Mouse (Mus musculus): ENCODE results near the gene Tmprss2.
"Not testable (repeated sequence)": the region's sequence is repeated elsewhere in the genome, so short reads cannot be mapped to it uniquely, and the experiment has no call there.

Gene Tmprss2

DNA sequence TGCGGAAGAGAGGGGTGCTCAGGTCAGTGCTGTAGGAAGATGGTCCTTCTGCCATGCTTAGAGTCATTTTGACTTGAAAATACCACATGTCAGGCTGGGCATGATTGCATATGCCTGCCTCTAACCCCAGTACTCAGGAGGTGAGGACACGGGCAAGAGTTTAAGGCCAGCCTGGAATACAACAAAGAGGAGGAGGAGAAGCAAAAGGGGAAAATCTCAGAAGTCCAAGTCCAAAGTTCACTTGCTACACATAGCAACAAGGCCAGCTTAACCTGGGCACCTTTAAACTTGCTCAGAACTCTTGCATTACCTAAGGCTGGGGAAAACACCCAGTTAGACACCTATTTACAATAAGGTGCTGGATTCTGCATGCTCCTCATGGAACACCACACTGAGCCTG is 19.5 kb downstream of the Tmprss2 start:
- in situ Hi-C loops (cut with MboI): no loop called here

DNA sequence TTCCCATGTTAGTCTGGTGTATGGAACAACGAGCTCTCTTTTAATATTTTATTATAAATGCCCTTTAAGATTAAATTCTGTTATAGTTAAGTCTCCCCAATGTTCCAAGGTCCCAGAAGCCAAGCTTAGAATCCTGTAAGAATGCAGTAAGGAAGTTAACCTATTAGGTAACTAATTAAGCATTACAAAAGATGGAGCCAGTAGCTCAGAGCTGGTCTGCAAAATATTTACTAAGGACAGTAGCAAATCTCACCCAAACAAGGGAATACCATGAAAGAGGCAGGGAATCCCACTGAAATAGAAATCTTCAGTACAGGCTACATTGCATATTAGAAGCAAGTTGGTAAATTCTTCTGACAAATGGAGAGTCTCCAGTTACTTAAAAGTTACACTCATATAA is 28.1 kb downstream of the Tmprss2 start:
- in situ Hi-C loops (cut with MboI): not testable (repeated sequence)

DNA sequence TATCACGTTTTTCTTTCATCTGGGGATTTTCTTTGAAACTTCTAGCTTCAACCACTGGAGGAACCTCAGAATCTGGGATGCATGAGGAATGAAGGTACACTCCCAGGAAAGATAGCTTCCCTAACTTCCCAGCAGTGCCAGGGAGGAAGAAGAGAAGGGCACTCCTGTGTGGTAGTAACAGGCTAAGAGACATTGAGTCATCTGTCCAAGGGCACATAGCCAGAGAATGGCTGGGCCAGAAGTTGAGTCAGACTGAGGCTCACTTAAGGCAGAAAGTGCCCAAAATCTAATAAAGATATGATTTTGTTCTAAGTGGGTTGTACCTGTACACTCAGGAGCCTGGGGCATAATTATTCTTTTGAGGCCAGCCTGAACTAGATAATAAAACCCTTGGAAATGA is 41.6 kb downstream of the Tmprss2 start:
- in situ Hi-C loops (cut with MboI): no loop called here

DNA sequence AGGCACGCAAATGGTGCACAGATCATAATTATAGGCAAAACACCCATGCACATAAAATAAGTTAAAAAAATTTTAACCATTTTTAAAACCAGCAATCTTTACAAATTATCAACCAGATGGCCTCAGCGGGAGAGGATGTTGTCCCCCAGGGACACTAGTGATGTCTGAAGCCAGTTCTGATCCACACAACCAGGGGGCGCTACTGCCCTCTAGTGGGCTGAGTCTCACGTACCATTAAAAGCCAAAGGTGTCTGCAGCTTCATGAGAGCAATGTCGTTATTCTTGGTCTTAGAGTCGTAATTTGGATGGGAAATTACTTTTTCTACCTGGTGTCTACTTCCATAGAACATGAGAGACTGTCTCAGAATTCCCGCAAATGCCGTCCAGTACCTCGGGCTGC is 42.3 kb downstream of the Tmprss2 start:
- in situ Hi-C loops (cut with MboI): no loop called here

DNA sequence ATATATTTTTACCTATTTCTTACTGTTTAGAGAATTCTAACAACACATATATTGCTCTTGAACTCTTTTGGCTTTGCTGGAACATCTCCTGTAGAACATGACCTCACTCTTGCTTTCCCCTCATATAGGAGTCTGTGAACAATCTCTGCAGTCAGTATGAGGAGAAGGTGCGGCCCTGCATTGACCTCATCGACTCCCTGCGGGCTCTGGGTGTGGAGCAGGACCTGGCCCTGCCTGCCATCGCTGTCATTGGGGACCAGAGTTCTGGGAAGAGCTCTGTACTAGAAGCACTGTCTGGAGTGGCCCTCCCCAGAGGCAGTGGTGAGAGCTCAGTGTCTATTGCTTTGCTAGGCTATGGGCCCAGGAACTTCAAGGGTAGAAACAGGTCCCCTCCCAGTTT is 66.7 kb downstream of the Tmprss2 start:
- in situ Hi-C loops (cut with MboI): no loop called here

DNA sequence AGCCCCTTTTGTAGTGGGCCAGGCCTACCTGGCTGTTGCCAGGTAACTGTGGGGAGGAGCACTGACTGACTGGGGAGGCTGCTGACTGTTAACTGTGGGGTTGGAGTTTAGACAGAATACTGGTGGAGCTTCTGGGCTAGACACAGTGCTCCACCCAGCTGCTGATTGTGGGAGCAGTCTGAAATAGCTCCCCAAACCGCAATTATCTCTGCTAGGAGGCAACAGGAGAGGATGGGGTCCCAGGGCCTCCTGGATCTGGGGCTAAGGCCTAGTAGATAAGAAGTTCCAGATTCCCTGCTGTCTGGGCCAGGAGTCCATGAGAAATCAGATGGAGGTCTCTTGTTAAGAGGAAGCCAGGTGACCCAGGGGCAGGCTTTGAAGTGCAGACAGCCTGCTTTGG is 74.1 kb downstream of the Tmprss2 start:
- in situ Hi-C loops (cut with MboI): no loop called here

DNA sequence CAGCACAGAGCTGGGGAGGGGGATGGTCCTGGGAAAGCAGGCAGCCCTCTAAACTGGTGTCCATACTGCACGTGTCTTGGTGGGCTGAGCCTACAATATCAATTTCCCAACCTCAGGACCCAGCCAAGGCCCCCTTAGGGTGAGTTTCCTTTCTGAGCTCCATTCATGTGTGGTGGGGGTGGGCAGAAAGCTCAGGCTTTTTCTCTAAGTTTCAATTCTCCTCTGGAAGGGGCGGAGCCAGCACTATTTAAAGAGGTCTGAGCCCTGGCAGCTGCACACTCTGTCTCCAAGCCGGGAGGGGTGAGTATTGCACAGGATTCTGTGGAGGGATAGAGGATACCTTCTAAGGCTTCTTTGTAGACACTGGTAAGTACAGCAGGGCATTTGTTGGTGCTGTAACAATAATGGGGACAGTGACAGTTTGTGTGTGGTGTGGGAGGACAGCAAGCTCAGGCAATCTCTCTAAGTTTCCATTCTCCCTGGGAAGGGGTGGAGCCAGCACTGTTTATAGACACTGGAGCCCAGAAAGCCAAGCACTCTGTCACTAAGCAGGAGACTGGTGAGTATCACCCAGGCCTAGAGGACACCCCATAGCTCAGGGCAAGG is 75.1 kb downstream of the Tmprss2 start:
- in situ Hi-C loops (cut with MboI): no loop called here

DNA sequence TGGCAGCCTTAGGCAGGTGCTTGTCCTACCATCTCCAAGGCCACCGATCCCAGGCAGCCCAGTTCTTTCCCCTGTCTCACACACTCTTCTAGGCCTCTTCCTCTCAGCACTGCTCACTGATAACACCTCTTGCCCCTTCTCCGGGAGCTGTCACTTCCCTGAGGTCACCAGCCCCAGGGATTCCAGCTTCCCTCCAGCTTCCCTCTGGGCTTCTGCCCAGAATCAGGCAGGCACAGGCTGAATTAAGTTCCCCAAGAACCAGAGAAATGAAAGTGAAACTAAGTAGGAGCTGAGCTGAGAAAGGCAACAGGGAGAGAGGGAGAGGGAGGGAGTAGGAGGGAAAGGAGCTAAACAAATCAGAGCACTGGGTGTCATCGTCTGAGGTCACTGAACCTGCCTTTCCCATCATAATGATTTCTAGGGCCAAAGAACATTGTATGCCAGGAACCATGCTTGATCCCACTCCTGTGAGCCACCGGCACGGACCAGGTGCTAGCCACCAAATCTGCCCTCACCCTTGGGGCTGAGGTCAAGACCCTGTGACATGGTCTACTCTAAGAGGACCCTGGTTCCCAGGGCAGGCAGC is 76.0 kb downstream of the Tmprss2 start:
- in situ Hi-C loops (cut with MboI): no loop called here

GRCm38 (mm10) chr16:97534448-97534847 is 76.5 kb downstream of the Tmprss2 start:
- in situ Hi-C loops (cut with MboI): no loop called here

- in situ Hi-C loops (cut with MboI): no loop called here
Observed at GRCm38 (mm10) chr16:97533751-97534150, 77.2 kb downstream of the Tmprss2 start.

- in situ Hi-C loops (cut with MboI): no loop called here
Observed at GRCm38 (mm10) chr16:97533126-97533525, 77.9 kb downstream of the Tmprss2 start.

DNA sequence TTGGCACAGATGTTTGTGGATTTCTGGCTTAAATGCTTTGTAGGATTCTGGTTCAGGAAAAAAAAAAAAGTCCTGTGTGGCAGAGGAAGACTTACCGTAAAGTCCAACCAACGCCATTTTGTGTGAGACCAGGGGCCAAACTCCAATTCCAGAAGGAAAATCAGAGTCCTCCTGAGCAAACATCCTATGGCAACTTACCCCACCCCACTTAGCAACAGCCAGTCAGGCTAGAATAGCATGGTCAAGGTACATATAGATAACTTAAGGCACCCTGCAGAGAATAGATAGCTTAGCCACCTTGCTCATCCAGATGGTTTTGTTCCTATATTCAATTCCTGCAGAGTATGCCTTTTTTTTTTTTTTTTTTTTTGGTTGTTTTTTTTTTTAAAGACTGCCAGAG is 81.8 kb downstream of the Tmprss2 start:
- in situ Hi-C loops (cut with MboI): no loop called here

DNA sequence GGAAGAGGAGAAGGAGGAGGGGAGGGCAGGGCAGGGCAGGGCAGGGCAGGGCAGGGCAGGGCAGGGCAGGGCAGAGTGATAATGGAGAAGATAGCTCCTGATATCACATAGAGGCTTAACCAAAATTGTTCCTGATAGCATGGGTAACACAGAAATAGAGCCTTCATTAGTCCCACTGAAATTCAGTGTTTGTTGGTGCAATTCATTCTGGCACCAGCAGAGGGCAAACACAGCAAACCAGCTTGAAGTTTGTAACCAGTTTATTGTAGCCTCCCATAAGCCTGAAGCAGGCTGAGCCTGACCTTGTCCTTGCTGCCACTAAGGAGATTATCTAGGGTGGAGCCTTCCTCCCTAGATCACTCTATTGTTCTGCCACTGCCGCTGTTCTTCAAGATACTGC is 88.0 kb downstream of the Tmprss2 start:
- in situ Hi-C loops (cut with MboI): no loop called here

DNA sequence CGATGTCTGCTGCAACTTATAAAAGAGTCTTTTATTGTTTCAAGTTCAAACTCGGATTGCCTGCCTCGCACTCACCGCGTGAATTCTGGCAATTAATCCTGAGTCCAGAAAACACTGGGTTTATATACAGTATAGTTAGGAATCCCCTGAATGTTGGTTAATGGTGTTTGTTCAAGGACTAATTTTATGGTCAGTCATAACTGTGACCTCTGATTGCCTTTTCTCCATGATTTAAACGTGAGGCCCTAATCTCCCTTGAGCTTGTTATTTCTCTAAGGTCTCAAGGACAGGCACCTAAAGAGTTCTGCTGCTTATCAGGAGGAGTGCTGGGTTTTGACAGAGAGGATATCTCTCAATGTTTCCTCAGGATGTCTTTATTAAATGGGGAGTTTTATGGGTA is 89.0 kb downstream of the Tmprss2 start:
- in situ Hi-C loops (cut with MboI): no loop called here

- in situ Hi-C loops (cut with MboI): no loop called here
Observed at GRCm38 (mm10) chr16:97516341-97516740, 94.7 kb downstream of the Tmprss2 start.

Measured in mature B cell (primary cell).